Mouse (Mus musculus) MEL (cell line): ENCODE measurements around the gene Ankrd13c. TPM values are rescaled to one million over a fixed set of nuclear protein-coding genes. Genes with fewer than 3 reads are reported as not detected.

Experiments
- DNase-seq: peaks from one replicate; pipeline ENCODE4 v3.0.0; 2011; ENCODE audit warnings: low read depth, low spot score
- H3K27ac ChIP-seq: 2 replicates; pipeline ENCODE4 v1.5.1; 2012; ENCODE audit warnings: low read depth, mild to moderate bottlenecking, control low read depth, low read length, moderate library complexity; ENCODE audit not compliant: control insufficient read depth
- H3K27me3 ChIP-seq, 2 experiments: fragments of 150-350 bp in 1 of 2; sonication (generic) in 1 of 2; 2 replicates each; pipeline ENCODE4 v1.6.1; 2012; ENCODE audit warnings: low read length in 2 of 2, mild to moderate bottlenecking in 2 of 2, improper control_type of control experiment in 1 of 2, moderate library complexity in 1 of 2; ENCODE audit not compliant: insufficient read depth in 2 of 2, control insufficient read depth in 1 of 2
- H3K36me3 ChIP-seq, 2 experiments: 2 replicates each; pipeline ENCODE4 v1.6.1; 2012 to 2014; ENCODE audit warnings: low read length in 2 of 2, improper control_type of control experiment in 1 of 2, inconsistent platforms in 1 of 2, mild to moderate bottlenecking in 1 of 2; ENCODE audit not compliant: insufficient read depth in 2 of 2, control insufficient read depth in 1 of 2
- H3K4me1 ChIP-seq, 2 experiments: fragments of 150-350 bp in 1 of 2; sonication (generic) in 1 of 2; 2 replicates each; pipeline ENCODE4 v1.6.1; 2012; ENCODE audit warnings: low read length in 2 of 2, improper control_type of control experiment in 1 of 2, mild to moderate bottlenecking in 1 of 2; ENCODE audit not compliant: insufficient read depth in 2 of 2, control insufficient read depth in 1 of 2
- H3K4me3 ChIP-seq, 2 experiments: fragments of 150-350 bp in 1 of 2; sonication (generic) in 1 of 2; 2 replicates each; pipeline ENCODE4 v1.5.1; 2012; ENCODE audit warnings: low read depth in 2 of 2, low read length in 2 of 2, mild to moderate bottlenecking in 2 of 2, moderate library complexity in 2 of 2, control low read depth in 1 of 2, improper control_type of control experiment in 1 of 2; ENCODE audit not compliant: control insufficient read depth in 1 of 2, insufficient read depth in 1 of 2
- H3K79me2 ChIP-seq: 2 replicates; pipeline ENCODE4 v1.6.1; 2012; ENCODE audit warnings: mild to moderate bottlenecking, low read length, moderate library complexity; ENCODE audit not compliant: control insufficient read depth, poor library complexity, insufficient read depth
- H3K9ac ChIP-seq: 2 replicates; pipeline ENCODE4 v1.6.1; 2012; ENCODE audit warnings: low read depth, mild to moderate bottlenecking, control low read depth, low read length, moderate library complexity; ENCODE audit not compliant: control insufficient read depth, poor library complexity, severe bottlenecking
- H3K9me3 ChIP-seq: fragments of 150-350 bp; sonication (generic); replicated peaks from 2 replicates; pipeline ENCODE4 v1.6.1; 2012; ENCODE audit warnings: mild to moderate bottlenecking, low read length, improper control_type of control experiment, moderate library complexity; ENCODE audit not compliant: insufficient read depth
- BHLHE40 ChIP-seq: IDR thresholded peaks from 2 replicates; pipeline ENCODE4 v1.6.1; 2012; ENCODE audit warnings: low read depth, mild to moderate bottlenecking, inconsistent platforms, low read length, improper control_type of control experiment, borderline replicate concordance
- CHD1 ChIP-seq: IDR thresholded peaks from 2 replicates; pipeline ENCODE4 v1.6.1; 2012; ENCODE audit warnings: low read depth, mild to moderate bottlenecking, inconsistent platforms, low read length, improper control_type of control experiment
- CHD2 ChIP-seq: IDR thresholded peaks from 2 replicates; pipeline ENCODE4 v1.6.1; 2011; ENCODE audit warnings: low read length, improper control_type of control experiment
- CTCF ChIP-seq, 3 experiments: IDR thresholded peaks in 2 of 3; conservative IDR thresholded peaks in 1 of 3; 2 replicates each; pipeline ENCODE4 v1.5.1; 2011 to 2012; ENCODE audit warnings: low read length in 3 of 3, low read depth in 2 of 3, mild to moderate bottlenecking in 2 of 3, improper control_type of control experiment in 1 of 3, inconsistent platforms in 1 of 3, mixed read lengths in 1 of 3, moderate library complexity in 1 of 3; ENCODE audit not compliant: control insufficient read depth in 1 of 3, insufficient read depth in 1 of 3, poor library complexity in 1 of 3, severe bottlenecking in 1 of 3
- E2F4 ChIP-seq: IDR thresholded peaks from 2 replicates; pipeline ENCODE4 v1.6.1; 2011; ENCODE audit warnings: low read depth, low read length, improper control_type of control experiment, borderline replicate concordance
- ELF1 ChIP-seq: IDR thresholded peaks from 2 replicates; pipeline ENCODE4 v1.6.1; 2014; ENCODE audit warnings: low read depth, mild to moderate bottlenecking, inconsistent platforms, low read length, improper control_type of control experiment, moderate library complexity
- EP300 ChIP-seq, 2 experiments: IDR thresholded peaks; 2 replicates each; pipeline ENCODE4 v1.6.1; 2011; ENCODE audit warnings: improper control_type of control experiment in 2 of 2, low read length in 2 of 2, low read depth in 1 of 2, mild to moderate bottlenecking in 1 of 2
- ETS1 ChIP-seq: IDR thresholded peaks from 2 replicates; pipeline ENCODE4 v1.6.1; 2012; ENCODE audit warnings: low read depth, mild to moderate bottlenecking, inconsistent platforms, low read length, improper control_type of control experiment, moderate library complexity
- GABPA ChIP-seq: IDR thresholded peaks from 2 replicates; pipeline ENCODE4 v1.6.1; 2012; ENCODE audit warnings: low read depth, mild to moderate bottlenecking, inconsistent platforms, low read length, improper control_type of control experiment, moderate library complexity
- GATA1 ChIP-seq: IDR thresholded peaks from 2 replicates; pipeline ENCODE4 v1.6.1; 2011; ENCODE audit warnings: low read depth, low read length, improper control_type of control experiment
- HCFC1 ChIP-seq: IDR thresholded peaks from 2 replicates; pipeline ENCODE4 v1.6.1; 2012; ENCODE audit warnings: low read depth, mild to moderate bottlenecking, inconsistent platforms, low read length, improper control_type of control experiment, moderate library complexity
- JUND ChIP-seq: IDR thresholded peaks from 2 replicates; pipeline ENCODE4 v1.6.1; 2011; ENCODE audit warnings: low read depth, mild to moderate bottlenecking, improper control_type of control experiment, low read length
- KAT2A ChIP-seq: conservative IDR thresholded peaks from 2 replicates; pipeline ENCODE4 v1.6.1; 2012; ENCODE audit warnings: low read depth, low read length, improper control_type of control experiment, inconsistent platforms
- MAFK ChIP-seq: IDR thresholded peaks from 2 replicates; pipeline ENCODE4 v1.6.1; 2011; ENCODE audit warnings: low read depth, mild to moderate bottlenecking, low read length, improper control_type of control experiment, borderline replicate concordance
- MAX ChIP-seq: IDR thresholded peaks from 2 replicates; pipeline ENCODE4 v1.6.1; 2011; ENCODE audit warnings: low read length, improper control_type of control experiment
- MAZ ChIP-seq: IDR thresholded peaks from 2 replicates; pipeline ENCODE4 v1.6.1; 2012; ENCODE audit warnings: low read depth, mild to moderate bottlenecking, inconsistent platforms, low read length, improper control_type of control experiment
- MEF2A ChIP-seq: IDR thresholded peaks from 2 replicates; pipeline ENCODE4 v1.6.1; 2014; ENCODE audit warnings: low read depth, mild to moderate bottlenecking, inconsistent platforms, low read length, improper control_type of control experiment; ENCODE audit not compliant: poor library complexity, insufficient replicate concordance, severe bottlenecking; ENCODE audit errors: extremely low read depth
- MXI1 ChIP-seq: IDR thresholded peaks from 2 replicates; pipeline ENCODE4 v1.6.1; 2011; ENCODE audit warnings: mild to moderate bottlenecking, low read depth, low read length, improper control_type of control experiment
- MYB ChIP-seq: IDR thresholded peaks from 2 replicates; pipeline ENCODE4 v1.6.1; 2011; ENCODE audit warnings: mild to moderate bottlenecking, low read depth, low read length, improper control_type of control experiment
- MYC ChIP-seq: IDR thresholded peaks from 2 replicates; pipeline ENCODE4 v1.6.1; 2011; ENCODE audit warnings: low read depth, mild to moderate bottlenecking, low read length, improper control_type of control experiment, moderate library complexity
- NELFE ChIP-seq: IDR thresholded peaks from 2 replicates; pipeline ENCODE4 v1.6.1; 2011; ENCODE audit warnings: low read depth, low read length, improper control_type of control experiment
- NRF1 ChIP-seq: IDR thresholded peaks from 2 replicates; pipeline ENCODE4 v1.6.1; 2014; ENCODE audit warnings: low read depth, mild to moderate bottlenecking, inconsistent platforms, low read length, improper control_type of control experiment, moderate library complexity; ENCODE audit not compliant: poor library complexity, insufficient read depth, severe bottlenecking
- POLR2A ChIP-seq, 2 experiments: IDR thresholded peaks; 2 replicates each; pipeline ENCODE4 v1.6.1; 2011 to 2012; ENCODE audit warnings: low read length in 2 of 2, mild to moderate bottlenecking in 2 of 2, control low read depth in 1 of 2, improper control_type of control experiment in 1 of 2, low read depth in 1 of 2, moderate library complexity in 1 of 2; ENCODE audit not compliant: control insufficient read depth in 1 of 2, insufficient read depth in 1 of 2, poor library complexity in 1 of 2
- POLR2AphosphoS2 ChIP-seq: IDR thresholded peaks from 2 replicates; pipeline ENCODE4 v1.6.1; 2011; ENCODE audit warnings: low read length, improper control_type of control experiment
- POLR2AphosphoS5 ChIP-seq: IDR thresholded peaks from 2 replicates; pipeline ENCODE4 v1.6.1; 2012; ENCODE audit warnings: low read depth, borderline replicate concordance, mild to moderate bottlenecking, inconsistent platforms, low read length, moderate library complexity, mixed read lengths
- RAD21 ChIP-seq: IDR thresholded peaks from 2 replicates; pipeline ENCODE4 v1.6.1; 2011; ENCODE audit warnings: mild to moderate bottlenecking, low read depth, low read length, improper control_type of control experiment
- RCOR1 ChIP-seq: IDR thresholded peaks from 2 replicates; pipeline ENCODE4 v1.6.1; 2012; ENCODE audit warnings: low read depth, mild to moderate bottlenecking, inconsistent platforms, low read length, improper control_type of control experiment
- SMC3 ChIP-seq: IDR thresholded peaks from 2 replicates; pipeline ENCODE4 v1.6.1; 2011; ENCODE audit warnings: low read depth, low read length, improper control_type of control experiment
- TAL1 ChIP-seq: IDR thresholded peaks from 2 replicates; pipeline ENCODE4 v1.6.1; 2012; ENCODE audit warnings: mild to moderate bottlenecking, inconsistent platforms, low read length, moderate library complexity, mixed read lengths
- TBP ChIP-seq: IDR thresholded peaks from 2 replicates; pipeline ENCODE4 v1.8.0; 2011; ENCODE audit warnings: low read depth, low read length, improper control_type of control experiment
- TCF12 ChIP-seq: IDR thresholded peaks from 2 replicates; pipeline ENCODE4 v1.6.1; 2014; ENCODE audit warnings: low read depth, mild to moderate bottlenecking, inconsistent platforms, low read length, improper control_type of control experiment, moderate library complexity
- UBTF ChIP-seq: IDR thresholded peaks from 2 replicates; pipeline ENCODE4 v1.6.1; 2012; ENCODE audit warnings: low read depth, mild to moderate bottlenecking, inconsistent platforms, low read length, improper control_type of control experiment, moderate library complexity, borderline replicate concordance; ENCODE audit not compliant: insufficient read depth
- USF1 ChIP-seq: IDR thresholded peaks from 2 replicates; pipeline ENCODE4 v1.6.1; 2014; ENCODE audit warnings: low read depth, mild to moderate bottlenecking, inconsistent platforms, low read length, improper control_type of control experiment, moderate library complexity
- USF2 ChIP-seq, 2 experiments: IDR thresholded peaks; 2 replicates each; pipeline ENCODE4 v1.6.1; 2011 to 2012; ENCODE audit warnings: improper control_type of control experiment in 2 of 2, low read length in 2 of 2, borderline replicate concordance in 1 of 2, inconsistent platforms in 1 of 2, low read depth in 1 of 2, mild to moderate bottlenecking in 1 of 2; ENCODE audit not compliant: insufficient read depth in 1 of 2
- ZKSCAN1 ChIP-seq: IDR thresholded peaks from 2 replicates; pipeline ENCODE4 v1.6.1; 2012; ENCODE audit warnings: low read depth, mild to moderate bottlenecking, inconsistent platforms, low read length, improper control_type of control experiment, moderate library complexity
- ZMIZ1 ChIP-seq: IDR thresholded peaks from 2 replicates; pipeline ENCODE4 v1.6.1; 2012; ENCODE audit warnings: low read depth, mild to moderate bottlenecking, inconsistent platforms, low read length, improper control_type of control experiment, moderate library complexity
- ZNF384 ChIP-seq: IDR thresholded peaks from 2 replicates; pipeline ENCODE4 v1.6.1; 2012; ENCODE audit warnings: low read depth, mild to moderate bottlenecking, inconsistent platforms, low read length, improper control_type of control experiment
- polyA plus RNA-seq, 2 experiments: library from polyadenylated mRNA; stranded (reverse) in 1 of 2; unstranded in 1 of 2; fragments of >175 nt in 1 of 2; fragments of >200 nt in 1 of 2; gene quantifications; 2 replicates each; pipeline versions ENCODE4 v1.2.1 to v1.2.4; 2012; ENCODE audit warnings: low replicate concordance in 2 of 2, low read depth in 1 of 2; ENCODE audit not compliant: insufficient read length in 2 of 2, insufficient read depth in 1 of 2, missing spikeins in 1 of 2
- total RNA-seq: library from RNA; depleted of rRNA; stranded (reverse); fragments of 300-350 nt; gene quantifications from 2 replicates; pipeline ENCODE4 v1.2.3, GENCODE M21; 2012

Gene Ankrd13c
- total and polyA plus RNA-seq, 3 experiments = 16.3 to 31.8 TPM; not detected in 1

DNA sequence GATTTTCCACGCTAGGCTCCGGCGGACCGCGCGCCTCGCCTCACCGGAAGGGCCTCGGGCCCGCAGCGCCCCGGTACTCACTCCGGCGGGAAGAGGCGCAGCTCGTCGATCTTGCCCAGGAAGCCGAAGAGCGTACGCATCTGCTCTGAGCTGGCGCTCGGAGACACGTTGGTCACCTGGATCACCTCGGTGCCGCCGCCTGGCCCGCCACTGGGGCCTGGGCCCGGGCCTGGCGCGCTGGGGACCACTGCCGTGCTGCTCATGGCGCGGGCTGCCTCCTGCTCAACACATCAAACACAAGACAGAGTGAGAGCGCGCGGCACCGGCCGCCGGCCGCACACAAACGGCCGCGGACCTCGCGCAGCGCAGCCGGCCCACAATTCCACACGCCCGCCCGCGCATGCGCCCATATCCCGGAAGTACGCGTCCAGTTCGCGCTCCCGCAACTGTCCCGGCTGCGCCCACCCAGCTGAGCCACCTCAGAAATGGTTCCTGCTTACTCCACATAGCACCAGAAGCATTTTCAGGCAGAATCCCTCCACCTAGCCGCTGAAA is 84.4 kb downstream of the Ankrd13c start:
- H3K27me3 ChIP-seq = no peaks in the 10 kb centered on the region
- H3K9ac ChIP-seq = peak overlapping the region; percentile 99
- H3K27ac ChIP-seq = peak overlapping the region; percentile 96
- peak overlapping the region; percentile 96 to 98 for H3K4me3 ChIP-seq
- peaks cover 3 to 4% of the 10 kb centered on the region in 2 experiments for H3K4me1 ChIP-seq
- peaks cover 14 to 38% of the 10 kb centered on the region in 2 experiments for H3K36me3 ChIP-seq
- H3K79me2 ChIP-seq = peaks cover 69% of the 10 kb centered on the region
- DNase-seq = peak; percentile 94
- H3K9me3 ChIP-seq = no peaks in the 10 kb centered on the region
- no peak; the same call in 1 of the 2 replicates for TF ChIP-seq POLR2AphosphoS2
- TF ChIP-seq MAX = peak; percentile 24; the same call in 1 of the 2 replicates
- no peak for TF ChIP-seq JUND
- no peak for TF ChIP-seq ZKSCAN1
- peak; percentile 90 for TF ChIP-seq NELFE
- TF ChIP-seq TAL1 = no peak
- TF ChIP-seq ZNF384 = no peak
- no peak for TF ChIP-seq BHLHE40
- peak; percentile 92 for TF ChIP-seq ELF1
- no peak for TF ChIP-seq GATA1
- TF ChIP-seq MXI1 = peak; percentile 84
- TF ChIP-seq MAZ = no peak
- TF ChIP-seq ZMIZ1 = no peak
- TF ChIP-seq RCOR1 = no peak
- TF ChIP-seq MYB = peak; percentile 37; the same call in 1 of the 2 replicates
- TF ChIP-seq MAFK = no peak
- TF ChIP-seq CHD2 = no peak
- TF ChIP-seq NRF1 = peak; percentile 87
- no peak for TF ChIP-seq SMC3
- TF ChIP-seq ETS1 = peak; percentile 53; the same call in 1 of the 2 replicates
- peak; percentile 82 for TF ChIP-seq TBP
- TF ChIP-seq GABPA = no peak
- TF ChIP-seq KAT2A = peak; percentile 68; the same call in 1 of the 2 replicates
- TF ChIP-seq MEF2A = no peak
- 0 out of 2 replicates have a peak, but pooled peaks have one; percentile 55 for TF ChIP-seq UBTF
- peak; percentile 66 for TF ChIP-seq TCF12
- no peak for TF ChIP-seq EP300 (IDR thresholded peaks at IDR 0.05; ENCODE audit: low read depth in 1 of 2, low read length in 2 of 2)
- TF ChIP-seq HCFC1 = peak; percentile 91
- TF ChIP-seq POLR2A (IDR thresholded peaks at IDR 0.05; ENCODE audit: control insufficient read depth in 1 of 2, insufficient read depth in 1 of 2, low read depth in 1 of 2, low read length in 2 of 2, poor library complexity in 1 of 2) = peak; percentile 92 to 94
- TF ChIP-seq E2F4 = no peak
- TF ChIP-seq CHD1 = no peak
- TF ChIP-seq RAD21 = no peak
- no peak for TF ChIP-seq USF1
- peak; percentile 32; the same call in 1 of the 2 replicates for TF ChIP-seq MYC
- TF ChIP-seq USF2 (IDR thresholded peaks at IDR 0.05; ENCODE audit: borderline replicate concordance in 1 of 2, insufficient read depth in 1 of 2, low read depth in 1 of 2, low read length in 2 of 2) = no peak
- TF ChIP-seq POLR2AphosphoS5 = no peak
- TF ChIP-seq CTCF (IDR thresholded peaks at IDR 0.05 in 2 of 3, conservative IDR thresholded peaks at IDR 0.05 in 1 of 3; ENCODE audit: control insufficient read depth in 1 of 3, insufficient read depth in 1 of 3, low read depth in 2 of 3, low read length in 3 of 3, poor library complexity in 1 of 3, severe bottlenecking in 1 of 3) = no peak
